Mouse (Mus musculus) stomach, postnatal 0 days (tissue): ENCODE measurements at regions not wholly inside any gene's neighbourhood (a gene's known extent, or its start where the extent isn't known, plus 50 kb on each side); places are given as distances from the start of the nearest gene placed in this dataset.

Experiments
- ATAC-seq: fragments of 200-750 bp; cut with Nextera tagmentation; 2 replicates; pipeline ENCODE4 v1.8.0; 2017; ENCODE audit not compliant: low FRiP score, low TSS enrichment
- DNase-seq: peaks from one replicate; pipeline ENCODE4 v3.0.0-alpha.2; 2016; ENCODE audit warnings: low spot score
- H3K27ac ChIP-seq: fragments of 300-500 bp; sonication (generic); replicated peaks from 2 replicates; pipeline ENCODE4 v1.5.1; 2014; ENCODE audit warnings: mild to moderate bottlenecking, control low read depth
- H3K27me3 ChIP-seq: fragments of 300-500 bp; sonication (generic); 2 replicates; pipeline ENCODE4 v1.6.1; 2014; ENCODE audit warnings: low read length; ENCODE audit not compliant: control insufficient read depth, insufficient read depth
- H3K36me3 ChIP-seq: fragments of 300-500 bp; sonication (generic); 2 replicates; pipeline ENCODE4 v1.6.1; 2014; ENCODE audit warnings: low read length, mixed read lengths; ENCODE audit not compliant: control insufficient read depth, insufficient read depth
- H3K4me1 ChIP-seq: fragments of 300-500 bp; sonication (generic); replicated peaks from 2 replicates; pipeline ENCODE4 v1.6.1; 2014; ENCODE audit warnings: antibody characterized with exemption; ENCODE audit not compliant: control insufficient read depth, insufficient read depth
- H3K4me2 ChIP-seq: fragments of 300-500 bp; sonication (generic); replicated peaks from 2 replicates; pipeline ENCODE4 v1.6.1; 2014; ENCODE audit warnings: low read depth, mild to moderate bottlenecking, control low read depth, moderate library complexity
- H3K4me3 ChIP-seq: fragments of 300-500 bp; sonication (generic); 2 replicates; pipeline ENCODE4 v1.5.1; 2014; ENCODE audit warnings: low read depth, low read length, control low read depth
- H3K9ac ChIP-seq: fragments of 300-500 bp; sonication (generic); 2 replicates; pipeline ENCODE4 v1.6.1; 2014; ENCODE audit warnings: mild to moderate bottlenecking, low read length, control low read depth, mixed read lengths
- H3K9me3 ChIP-seq: fragments of 300-500 bp; sonication (generic); 2 replicates; pipeline ENCODE4 v1.6.1; 2016; ENCODE audit warnings: low read length; ENCODE audit not compliant: control insufficient read depth
- CTCF ChIP-seq: IDR thresholded peaks from 2 replicates; pipeline ENCODE4 v1.5.1; 2016; ENCODE audit warnings: antibody characterized with exemption, low read depth, mild to moderate bottlenecking, moderate library complexity
- EP300 ChIP-seq: optimal IDR thresholded peaks from 2 replicates; pipeline ENCODE3; 2016; ENCODE audit warnings: antibody characterized with exemption
- WGBS: fragments of 180-500 bp; shearing (Covaris S2); extraction: QIAGEN DNeasy Blood & Tissue Kit; methylation state at CpG from one replicate; pipeline ENCODE4 v1.1.7; 2014; 5-methylcytosine and 5-hydroxymethylcytosine counted together

DNA sequence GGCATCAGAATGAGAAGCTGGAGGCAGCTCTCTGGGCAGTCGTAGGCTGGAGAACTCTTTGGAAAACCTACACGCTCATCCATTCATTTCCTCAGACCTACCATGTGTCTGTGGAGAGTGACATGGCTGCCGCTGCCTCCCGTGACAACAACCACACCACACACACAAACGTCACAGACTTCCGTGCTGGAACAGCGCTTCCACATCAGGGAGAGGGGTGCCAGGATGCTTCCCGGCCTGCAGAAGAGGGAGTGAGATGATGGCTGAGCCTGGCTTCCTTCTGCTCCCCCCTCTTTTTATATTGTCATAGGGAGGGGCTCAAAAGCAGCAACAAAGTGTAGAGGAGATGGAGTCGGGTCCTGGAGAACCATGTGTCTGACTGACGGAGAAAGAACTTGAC lies 73.5 kb upstream of the Ptpn1 start:
- H3K4me2 ChIP-seq, result no peak overlapping the region
- ATAC-seq (no peak), DNase-seq (no peak)
- H3K27me3 ChIP-seq, result no peaks in the 10 kb centered on the region
- WGBS, result 70% methylated on average over 10 of the region's 10 CpGs
- peaks cover 10% of the 10 kb centered on the region for H3K4me1 ChIP-seq
- no peaks in the 10 kb centered on the region for H3K9me3 ChIP-seq
- no peaks in the 10 kb centered on the region for H3K36me3 ChIP-seq
- no peak overlapping the region for H3K9ac ChIP-seq
- TF ChIP-seq CTCF (no peak), EP300 (no peak)
- H3K27ac ChIP-seq, result no peak overlapping the region
- H3K4me3 ChIP-seq, result no peak overlapping the region

DNA sequence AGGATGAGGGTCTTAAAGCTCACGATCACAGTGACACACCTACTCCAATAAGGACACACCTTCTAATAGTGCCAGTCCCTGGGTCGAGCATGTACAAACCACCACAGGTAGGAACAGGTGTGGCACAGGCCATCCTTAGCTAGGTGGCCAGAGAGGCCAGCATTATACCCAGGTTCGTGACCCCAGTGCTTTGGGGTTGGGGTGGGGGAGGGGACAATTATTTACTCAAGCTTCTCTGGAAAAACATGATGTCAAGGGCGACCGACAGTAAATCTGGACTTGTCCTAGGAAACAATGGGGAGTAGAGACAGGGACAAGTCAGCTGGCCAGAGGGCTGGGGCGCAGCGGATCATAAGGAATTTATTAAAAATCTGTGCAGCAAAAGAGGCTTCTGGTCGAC lies 73.9 kb upstream of the Ptpn1 start:
- ATAC-seq, result no peak
- TF ChIP-seq CTCF (no peak), EP300 (no peak)
- no peak for DNase-seq
- Histone ChIP-seq H3K27me3 (no peaks in the 10 kb centered on the region), H3K9me3 (no peaks in the 10 kb centered on the region), H3K4me3 (no peak overlapping the region), H3K36me3 (no peaks in the 10 kb centered on the region), H3K27ac (no peak overlapping the region), H3K4me2 (no peak overlapping the region), H3K4me1 (peaks cover 10% of the 10 kb centered on the region), H3K9ac (no peak overlapping the region)
- 59% methylated on average over 8 of the region's 8 CpGs for WGBS

DNA sequence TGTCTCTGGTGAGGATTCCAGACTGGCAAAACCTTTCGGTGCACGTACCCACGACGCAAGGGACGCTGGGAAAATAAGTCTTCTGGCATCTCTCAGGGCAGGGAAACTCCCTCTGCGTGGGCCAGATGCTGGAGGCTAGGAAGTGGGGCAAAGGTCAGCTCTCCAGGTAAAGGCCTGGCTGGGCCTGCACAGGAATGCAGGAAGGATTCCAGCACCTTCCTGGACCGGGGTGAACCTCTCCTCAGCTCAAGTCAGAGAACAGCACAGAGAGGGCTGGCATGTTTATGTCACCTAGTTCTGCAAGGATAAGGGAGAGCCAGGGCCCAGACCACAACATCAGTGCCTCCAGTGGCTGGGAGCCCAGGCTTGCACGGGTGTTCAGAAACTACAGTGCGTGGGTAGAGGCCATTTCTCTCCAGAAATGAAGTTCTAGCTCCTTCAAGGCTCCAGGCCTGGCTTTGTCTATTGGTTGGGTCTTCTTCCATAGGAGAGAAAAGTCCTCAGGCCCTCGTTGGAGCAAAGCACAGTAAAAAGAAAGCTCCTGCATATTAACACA lies 74.9 kb upstream of the Ptpn1 start:
- Histone ChIP-seq H3K4me1 (peaks cover 10% of the 10 kb centered on the region), H3K27me3 (no peaks in the 10 kb centered on the region), H3K27ac (peak overlapping the region; percentile 41), H3K4me3 (no peak overlapping the region), H3K4me2 (no peak overlapping the region), H3K9ac (no peak overlapping the region), H3K9me3 (no peaks in the 10 kb centered on the region), H3K36me3 (no peaks in the 10 kb centered on the region)
- no peak for TF ChIP-seq EP300
- no peak for TF ChIP-seq CTCF
- DNase-seq (peak; percentile 53), ATAC-seq (peak; percentile 27; the same call in 1 of the 2 replicates)
- WGBS, result 59% methylated on average over 10 of the region's 10 CpGs

DNA sequence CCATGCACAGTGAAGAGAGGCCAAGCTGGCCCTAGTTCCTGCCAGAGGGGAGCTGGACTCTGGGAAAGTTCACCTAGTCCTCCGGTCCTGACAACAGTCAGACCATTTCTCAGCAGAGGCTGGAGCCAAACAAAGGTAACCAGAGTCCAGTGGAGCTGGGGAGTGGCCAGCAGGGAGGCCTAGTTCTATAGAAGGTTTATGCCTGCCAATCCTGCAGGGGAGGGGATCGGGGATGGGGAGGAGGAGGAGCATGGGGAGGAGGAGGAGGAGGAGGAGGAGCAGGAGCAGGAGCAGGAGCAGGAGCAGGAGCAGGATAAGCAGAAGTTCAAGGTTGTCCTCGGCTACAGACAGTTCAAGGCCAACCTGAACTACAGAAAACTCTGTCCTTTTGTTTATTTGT lies 75.8 kb upstream of the Ptpn1 start:
- H3K27ac ChIP-seq, result no peak overlapping the region
- ATAC-seq (no peak), DNase-seq (no peak)
- no peak overlapping the region for H3K4me2 ChIP-seq
- H3K9me3 ChIP-seq, result no peaks in the 10 kb centered on the region
- no peaks in the 10 kb centered on the region for H3K36me3 ChIP-seq
- no peak overlapping the region for H3K4me3 ChIP-seq
- WGBS, result 35% methylated on average over 3 of the region's 3 CpGs
- TF ChIP-seq CTCF (no peak), EP300 (no peak)
- H3K4me1 ChIP-seq, result peaks cover 12% of the 10 kb centered on the region
- no peaks in the 10 kb centered on the region for H3K27me3 ChIP-seq
- H3K9ac ChIP-seq, result no peak overlapping the region

- TF ChIP-seq CTCF (no peak), EP300 (no peak)
- 77% methylated on average over 1 of the region's 1 CpGs for WGBS
- Histone ChIP-seq H3K9me3 (no peaks in the 10 kb centered on the region), H3K27ac (no peak overlapping the region), H3K4me2 (no peak overlapping the region), H3K27me3 (no peaks in the 10 kb centered on the region), H3K9ac (no peak overlapping the region), H3K4me1 (peaks cover 7% of the 10 kb centered on the region; the same call in 1 of the 2 replicates), H3K4me3 (no peak overlapping the region), H3K36me3 (no peaks in the 10 kb centered on the region)
- no peak for ATAC-seq
- DNase-seq, result no peak
These were observed 77.8 kb upstream of the Ptpn1 start for GRCm38 (mm10) chr2:167854060-167854459.

- no peak for DNase-seq
- H3K4me2 ChIP-seq, result no peak overlapping the region
- H3K9me3 ChIP-seq, result no peaks in the 10 kb centered on the region
- WGBS, result 57% methylated on average over 8 of the region's 8 CpGs
- H3K4me3 ChIP-seq, result no peak overlapping the region
- no peaks in the 10 kb centered on the region for H3K36me3 ChIP-seq
- TF ChIP-seq CTCF (no peak), EP300 (no peak)
- no peaks in the 10 kb centered on the region for H3K27me3 ChIP-seq
- H3K9ac ChIP-seq, result no peak overlapping the region; the same call in 1 of the 2 replicates
- no peak for ATAC-seq
- H3K4me1 ChIP-seq, result peaks cover 7% of the 10 kb centered on the region; the same call in 1 of the 2 replicates
- no peak overlapping the region for H3K27ac ChIP-seq
These were observed 78.4 kb upstream of the Ptpn1 start for GRCm38 (mm10) chr2:167853411-167853821.
